Mouse (Mus musculus) small intestine, adult 2 months (tissue): Measurements from ENCODE around the gene Vps13d. TPM values are rescaled to one million over a fixed set of nuclear protein-coding genes. Genes with fewer than 3 reads are reported as not detected.

Experiments
- H3K27ac ChIP-seq: fragments of 200-500 bp; 2 replicates; pipeline ENCODE4 v1.5.1; 2012; ENCODE audit warnings: low read depth, low read length, control low read depth, inconsistent platforms; ENCODE audit not compliant: insufficient read depth
- H3K27me3 ChIP-seq: fragments of 200-500 bp; 2 replicates; pipeline ENCODE4 v1.6.1; 2012; ENCODE audit warnings: mild to moderate bottlenecking, moderate library complexity, low read length, inconsistent platforms; ENCODE audit not compliant: control insufficient read depth, insufficient read depth
- H3K36me3 ChIP-seq: fragments of 200-500 bp; 2 replicates; pipeline ENCODE4 v1.6.1; 2012; ENCODE audit warnings: mild to moderate bottlenecking, low read length, control low read depth, inconsistent platforms; ENCODE audit not compliant: control insufficient read depth, insufficient read depth
- H3K4me1 ChIP-seq: fragments of 200-500 bp; 2 replicates; pipeline ENCODE4 v1.6.1; 2012; ENCODE audit warnings: low read length, inconsistent platforms, mixed read lengths; ENCODE audit not compliant: control insufficient read depth, insufficient read depth, insufficient read length
- H3K4me3 ChIP-seq: fragments of 200-500 bp; 2 replicates; pipeline ENCODE4 v1.5.1; 2012; ENCODE audit warnings: low read depth, mild to moderate bottlenecking, control low read depth, inconsistent platforms, low read length, moderate library complexity
- CTCF ChIP-seq: fragments of 200-500 bp; IDR thresholded peaks from 2 replicates; pipeline ENCODE4 v1.5.1; 2012; ENCODE audit warnings: low read depth, mild to moderate bottlenecking, control low read depth, inconsistent platforms, low read length, moderate library complexity, mixed read lengths; ENCODE audit not compliant: insufficient replicate concordance, insufficient read length; ENCODE audit errors: extremely low read depth
- POLR2A ChIP-seq: fragments of 200-500 bp; IDR thresholded peaks from 2 replicates; pipeline ENCODE4 v1.6.1; 2012; ENCODE audit warnings: low read depth, mild to moderate bottlenecking, control low read depth, inconsistent platforms, low read length, moderate library complexity
- whole genome bisulfite sequencing: fragments of 180-500 bp; shearing (Covaris S2); methylation state at CpG from one replicate; pipeline ENCODE4 v1.1.7; 2018; 5-methylcytosine and 5-hydroxymethylcytosine counted together
- polyA plus RNA-seq: library from polyadenylated mRNA; depleted of rRNA; stranded (reverse); fragments of >200 nt; gene quantifications from 2 replicates; pipeline ENCODE4 v1.2.3, GENCODE M21; 2012

Gene Vps13d
- polyA plus RNA-seq, 1 experiment = 11.9 TPM

GRCm38 (mm10) chr4:145013760-145014631 lies 180.8 kb downstream of the Vps13d start:
- H3K4me1 ChIP-seq = peaks cover 31% of the 10 kb centered on the region
- H3K27me3 ChIP-seq = no peaks in the 10 kb centered on the region
- no peak overlapping the region for H3K4me3 ChIP-seq
- WGBS = 38% methylated on average over 7 of the region's 7 CpGs
- TF ChIP-seq POLR2A = no peak
- no peak for TF ChIP-seq CTCF
- H3K27ac ChIP-seq = peak overlapping the region; percentile 25
- peaks cover 20% of the 10 kb centered on the region; the same call in 1 of the 2 replicates for H3K36me3 ChIP-seq

- TF ChIP-seq CTCF (no peak), POLR2A (no peak)
- Histone ChIP-seq H3K36me3 (peaks cover 15% of the 10 kb centered on the region; the same call in 1 of the 2 replicates), H3K4me3 (no peak overlapping the region), H3K27ac (peak overlapping the region; percentile 14), H3K4me1 (peaks cover 31% of the 10 kb centered on the region), H3K27me3 (no peaks in the 10 kb centered on the region)
- WGBS = 74% methylated on average over 4 of the region's 4 CpGs
Observed at GRCm38 (mm10) chr4:145013187-145013586, 181.6 kb downstream of the Vps13d start.

DNA sequence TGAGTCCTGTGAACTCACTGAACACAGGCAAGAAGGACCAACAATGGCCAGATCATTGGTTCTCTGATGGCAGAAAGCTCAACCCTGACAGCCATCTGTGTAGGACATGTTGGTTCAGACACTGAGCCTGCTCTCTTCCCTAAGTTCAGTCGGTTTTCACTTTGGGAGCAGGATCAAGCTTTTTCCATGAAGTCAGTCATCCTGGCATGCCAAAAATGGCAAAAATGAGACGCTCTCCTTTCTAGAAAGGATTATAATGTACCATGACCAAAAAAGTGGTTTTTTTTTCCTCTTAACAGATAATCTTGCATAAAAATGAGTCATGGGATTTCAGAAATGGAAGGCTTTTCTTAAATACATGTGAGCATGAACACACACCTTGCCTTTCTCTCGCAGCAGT lies 183.6 kb downstream of the Vps13d start:
- no peak for TF ChIP-seq CTCF
- no peak for TF ChIP-seq POLR2A
- Histone ChIP-seq H3K4me1 (peaks cover 28% of the 10 kb centered on the region), H3K27me3 (no peaks in the 10 kb centered on the region), H3K27ac (no peak overlapping the region), H3K36me3 (peaks cover 11% of the 10 kb centered on the region; the same call in 1 of the 2 replicates), H3K4me3 (no peak overlapping the region)
- WGBS = 85% methylated on average over 3 of the region's 3 CpGs

DNA sequence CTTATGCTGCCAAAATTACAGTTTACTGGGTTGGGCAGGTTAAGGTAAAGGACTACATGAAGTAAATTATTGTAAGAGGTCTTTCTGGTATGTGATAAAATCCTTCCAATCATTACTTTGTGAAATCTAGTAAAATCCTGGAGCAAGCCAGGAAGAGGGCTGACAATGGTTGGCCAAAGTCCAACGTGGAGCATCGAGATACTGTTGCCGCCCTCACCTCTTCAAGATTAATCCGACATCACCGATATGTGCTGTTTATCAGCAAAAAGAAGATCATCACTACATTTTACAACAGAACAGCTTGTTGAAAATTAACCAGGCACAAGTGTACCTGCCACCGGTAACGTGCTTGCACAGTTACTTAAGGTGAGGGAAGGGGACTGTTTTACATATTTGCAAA lies 184.9 kb downstream of the Vps13d start:
- 25% methylated on average over 7 of the region's 7 CpGs for WGBS
- Histone ChIP-seq H3K36me3 (peaks cover 7% of the 10 kb centered on the region; the same call in 1 of the 2 replicates), H3K4me1 (peaks cover 26% of the 10 kb centered on the region), H3K27me3 (no peaks in the 10 kb centered on the region), H3K4me3 (no peak overlapping the region), H3K27ac (peak overlapping the region; percentile 86)
- TF ChIP-seq POLR2A (no peak), CTCF (no peak)

DNA sequence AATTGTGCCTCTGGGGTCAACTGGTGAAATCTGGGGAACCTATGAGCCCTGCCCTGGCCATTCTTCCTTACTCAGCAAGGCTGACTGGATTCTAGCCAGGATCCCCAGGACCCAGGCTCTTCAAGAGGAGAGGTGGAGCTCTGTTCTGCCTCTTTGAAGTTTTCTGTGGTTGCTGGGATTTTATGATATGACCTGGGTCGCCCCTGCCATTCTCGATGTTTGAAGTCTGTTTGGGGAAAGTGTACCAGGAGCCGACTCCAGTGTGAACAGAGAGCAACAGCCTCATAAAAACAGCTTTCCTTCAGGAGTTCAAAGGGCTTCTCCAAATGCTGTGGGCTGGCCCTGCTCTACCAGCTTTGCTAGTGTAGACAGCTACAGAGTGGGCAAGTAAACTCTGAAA lies 185.4 kb downstream of the Vps13d start:
- Histone ChIP-seq H3K27me3 (no peaks in the 10 kb centered on the region), H3K4me1 (peaks cover 22% of the 10 kb centered on the region), H3K27ac (peak overlapping the region; percentile 86), H3K36me3 (peaks cover 5% of the 10 kb centered on the region; the same call in 1 of the 2 replicates), H3K4me3 (no peak overlapping the region)
- 27% methylated on average over 3 of the region's 3 CpGs for WGBS
- no peak for TF ChIP-seq CTCF
- no peak; the same call in 1 of the 2 replicates for TF ChIP-seq POLR2A

DNA sequence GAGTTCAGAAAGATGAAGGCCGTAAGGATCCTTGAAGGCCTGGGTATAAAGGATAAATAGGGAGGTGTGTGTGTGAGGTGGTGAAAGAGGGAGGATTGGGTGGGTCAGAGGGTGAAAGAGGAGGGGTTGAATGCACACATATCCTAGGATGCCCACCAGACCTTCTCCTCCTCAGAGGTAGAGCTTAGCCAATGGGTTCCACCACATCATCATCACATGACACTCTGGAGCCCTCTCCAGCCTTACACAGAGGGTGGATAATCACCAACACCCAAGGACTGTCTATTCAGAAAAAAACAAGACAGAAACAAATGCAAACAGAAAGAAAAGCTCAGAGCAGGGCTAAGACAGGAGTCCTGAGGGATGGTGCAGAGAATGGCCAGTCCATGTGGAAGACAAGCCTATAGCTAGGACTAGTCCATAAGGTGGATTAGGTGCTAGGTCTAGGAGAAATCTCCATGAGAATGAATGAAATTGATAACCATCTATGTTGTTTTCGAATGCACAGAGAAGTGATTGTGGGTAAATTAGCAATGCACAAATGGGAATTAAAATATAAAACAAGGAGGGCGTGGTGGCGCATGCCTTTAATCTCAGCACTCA lies 188.8 kb downstream of the Vps13d start:
- no peak overlapping the region for H3K4me3 ChIP-seq
- WGBS = 97% methylated on average over 4 of the region's 4 CpGs
- TF ChIP-seq POLR2A = no peak
- no peak for TF ChIP-seq CTCF
- H3K36me3 ChIP-seq = peaks cover 1% of the 10 kb centered on the region; the same call in 1 of the 2 replicates
- H3K27ac ChIP-seq = no peak overlapping the region
- peaks cover 10% of the 10 kb centered on the region for H3K4me1 ChIP-seq
- no peaks in the 10 kb centered on the region for H3K27me3 ChIP-seq

DNA sequence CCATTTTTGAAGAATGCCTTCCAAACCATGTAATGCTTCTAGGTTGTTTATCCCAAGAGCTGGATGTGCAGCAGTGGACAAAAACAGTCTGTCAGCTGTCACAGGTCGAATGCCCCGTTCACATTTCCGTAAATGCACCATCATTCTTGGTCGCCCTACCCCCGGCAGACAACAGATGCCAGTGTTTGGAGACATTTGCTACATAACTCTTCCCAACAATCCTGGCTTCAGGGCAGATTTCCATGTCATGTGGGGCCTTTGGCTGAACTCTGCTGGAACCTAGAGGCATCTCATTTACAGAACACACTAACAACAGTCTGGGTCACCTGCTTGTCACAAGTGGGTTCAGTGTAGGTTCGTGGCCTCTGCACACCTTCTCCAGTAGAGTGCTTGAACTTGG lies 190.6 kb downstream of the Vps13d start:
- Histone ChIP-seq H3K4me3 (no peak overlapping the region), H3K36me3 (peaks cover 1% of the 10 kb centered on the region; the same call in 1 of the 2 replicates), H3K4me1 (peaks cover 15% of the 10 kb centered on the region), H3K27ac (no peak overlapping the region), H3K27me3 (no peaks in the 10 kb centered on the region)
- 85% methylated on average over 6 of the region's 6 CpGs for WGBS
- TF ChIP-seq CTCF = no peak
